Mouse (Mus musculus) MEL (cell line): ENCODE results near the gene Prap1. TPM values are rescaled to one million over a fixed set of nuclear protein-coding genes. Genes with fewer than 3 reads are reported as not detected.
"Not testable (repeated sequence)": the region's sequence is repeated elsewhere in the genome, so short reads cannot be mapped to it uniquely, and the experiment has no call there.

ENCODE experiments used
- DNase-seq: peaks from one replicate; pipeline ENCODE4 v3.0.0; 2011; ENCODE audit warnings: low read depth, low spot score
- H3K27ac ChIP-seq: 2 replicates; pipeline ENCODE4 v1.5.1; 2012; ENCODE audit warnings: low read depth, mild to moderate bottlenecking, control low read depth, low read length, moderate library complexity; ENCODE audit not compliant: control insufficient read depth
- H3K27me3 ChIP-seq, 2 experiments: fragments of 150-350 bp in 1 of 2; sonication (generic) in 1 of 2; 2 replicates each; pipeline ENCODE4 v1.6.1; 2012; ENCODE audit warnings: low read length in 2 of 2, mild to moderate bottlenecking in 2 of 2, improper control_type of control experiment in 1 of 2, moderate library complexity in 1 of 2; ENCODE audit not compliant: insufficient read depth in 2 of 2, control insufficient read depth in 1 of 2
- H3K36me3 ChIP-seq, 2 experiments: 2 replicates each; pipeline ENCODE4 v1.6.1; 2012 to 2014; ENCODE audit warnings: low read length in 2 of 2, improper control_type of control experiment in 1 of 2, inconsistent platforms in 1 of 2, mild to moderate bottlenecking in 1 of 2; ENCODE audit not compliant: insufficient read depth in 2 of 2, control insufficient read depth in 1 of 2
- H3K4me1 ChIP-seq, 2 experiments: fragments of 150-350 bp in 1 of 2; sonication (generic) in 1 of 2; 2 replicates each; pipeline ENCODE4 v1.6.1; 2012; ENCODE audit warnings: low read length in 2 of 2, improper control_type of control experiment in 1 of 2, mild to moderate bottlenecking in 1 of 2; ENCODE audit not compliant: insufficient read depth in 2 of 2, control insufficient read depth in 1 of 2
- H3K4me3 ChIP-seq, 2 experiments: fragments of 150-350 bp in 1 of 2; sonication (generic) in 1 of 2; 2 replicates each; pipeline ENCODE4 v1.5.1; 2012; ENCODE audit warnings: low read depth in 2 of 2, low read length in 2 of 2, mild to moderate bottlenecking in 2 of 2, moderate library complexity in 2 of 2, control low read depth in 1 of 2, improper control_type of control experiment in 1 of 2; ENCODE audit not compliant: control insufficient read depth in 1 of 2, insufficient read depth in 1 of 2
- H3K79me2 ChIP-seq: 2 replicates; pipeline ENCODE4 v1.6.1; 2012; ENCODE audit warnings: mild to moderate bottlenecking, low read length, moderate library complexity; ENCODE audit not compliant: control insufficient read depth, poor library complexity, insufficient read depth
- H3K9ac ChIP-seq: 2 replicates; pipeline ENCODE4 v1.6.1; 2012; ENCODE audit warnings: low read depth, mild to moderate bottlenecking, control low read depth, low read length, moderate library complexity; ENCODE audit not compliant: control insufficient read depth, poor library complexity, severe bottlenecking
- H3K9me3 ChIP-seq: fragments of 150-350 bp; sonication (generic); replicated peaks from 2 replicates; pipeline ENCODE4 v1.6.1; 2012; ENCODE audit warnings: mild to moderate bottlenecking, low read length, improper control_type of control experiment, moderate library complexity; ENCODE audit not compliant: insufficient read depth
- CHD1 ChIP-seq: IDR thresholded peaks from 2 replicates; pipeline ENCODE4 v1.6.1; 2012; ENCODE audit warnings: low read depth, mild to moderate bottlenecking, inconsistent platforms, low read length, improper control_type of control experiment
- CHD2 ChIP-seq: IDR thresholded peaks from 2 replicates; pipeline ENCODE4 v1.6.1; 2011; ENCODE audit warnings: low read length, improper control_type of control experiment
- CTCF ChIP-seq, 3 experiments: IDR thresholded peaks in 2 of 3; conservative IDR thresholded peaks in 1 of 3; 2 replicates each; pipeline ENCODE4 v1.5.1; 2011 to 2012; ENCODE audit warnings: low read length in 3 of 3, low read depth in 2 of 3, mild to moderate bottlenecking in 2 of 3, improper control_type of control experiment in 1 of 3, inconsistent platforms in 1 of 3, mixed read lengths in 1 of 3, moderate library complexity in 1 of 3; ENCODE audit not compliant: control insufficient read depth in 1 of 3, insufficient read depth in 1 of 3, poor library complexity in 1 of 3, severe bottlenecking in 1 of 3
- E2F4 ChIP-seq: IDR thresholded peaks from 2 replicates; pipeline ENCODE4 v1.6.1; 2011; ENCODE audit warnings: low read depth, low read length, improper control_type of control experiment, borderline replicate concordance
- ETS1 ChIP-seq: IDR thresholded peaks from 2 replicates; pipeline ENCODE4 v1.6.1; 2012; ENCODE audit warnings: low read depth, mild to moderate bottlenecking, inconsistent platforms, low read length, improper control_type of control experiment, moderate library complexity
- GATA1 ChIP-seq: IDR thresholded peaks from 2 replicates; pipeline ENCODE4 v1.6.1; 2011; ENCODE audit warnings: low read depth, low read length, improper control_type of control experiment
- JUND ChIP-seq: IDR thresholded peaks from 2 replicates; pipeline ENCODE4 v1.6.1; 2011; ENCODE audit warnings: low read depth, mild to moderate bottlenecking, improper control_type of control experiment, low read length
- KAT2A ChIP-seq: conservative IDR thresholded peaks from 2 replicates; pipeline ENCODE4 v1.6.1; 2012; ENCODE audit warnings: low read depth, low read length, improper control_type of control experiment, inconsistent platforms
- MAFK ChIP-seq: IDR thresholded peaks from 2 replicates; pipeline ENCODE4 v1.6.1; 2011; ENCODE audit warnings: low read depth, mild to moderate bottlenecking, low read length, improper control_type of control experiment, borderline replicate concordance
- MXI1 ChIP-seq: IDR thresholded peaks from 2 replicates; pipeline ENCODE4 v1.6.1; 2011; ENCODE audit warnings: mild to moderate bottlenecking, low read depth, low read length, improper control_type of control experiment
- MYC ChIP-seq: IDR thresholded peaks from 2 replicates; pipeline ENCODE4 v1.6.1; 2011; ENCODE audit warnings: low read depth, mild to moderate bottlenecking, low read length, improper control_type of control experiment, moderate library complexity
- NRF1 ChIP-seq: IDR thresholded peaks from 2 replicates; pipeline ENCODE4 v1.6.1; 2014; ENCODE audit warnings: low read depth, mild to moderate bottlenecking, inconsistent platforms, low read length, improper control_type of control experiment, moderate library complexity; ENCODE audit not compliant: poor library complexity, insufficient read depth, severe bottlenecking
- POLR2AphosphoS5 ChIP-seq: IDR thresholded peaks from 2 replicates; pipeline ENCODE4 v1.6.1; 2012; ENCODE audit warnings: low read depth, borderline replicate concordance, mild to moderate bottlenecking, inconsistent platforms, low read length, moderate library complexity, mixed read lengths
- SIN3A ChIP-seq: IDR thresholded peaks from 2 replicates; pipeline ENCODE4 v1.6.1; 2012; ENCODE audit warnings: low read length, improper control_type of control experiment, inconsistent platforms
- UBTF ChIP-seq: IDR thresholded peaks from 2 replicates; pipeline ENCODE4 v1.6.1; 2012; ENCODE audit warnings: low read depth, mild to moderate bottlenecking, inconsistent platforms, low read length, improper control_type of control experiment, moderate library complexity, borderline replicate concordance; ENCODE audit not compliant: insufficient read depth
- ZNF384 ChIP-seq: IDR thresholded peaks from 2 replicates; pipeline ENCODE4 v1.6.1; 2012; ENCODE audit warnings: low read depth, mild to moderate bottlenecking, inconsistent platforms, low read length, improper control_type of control experiment
- polyA plus RNA-seq, 2 experiments: library from polyadenylated mRNA; stranded (reverse) in 1 of 2; unstranded in 1 of 2; fragments of >175 nt in 1 of 2; fragments of >200 nt in 1 of 2; gene quantifications; 2 replicates each; pipeline versions ENCODE4 v1.2.1 to v1.2.4; 2012; ENCODE audit warnings: low replicate concordance in 2 of 2, low read depth in 1 of 2; ENCODE audit not compliant: insufficient read length in 2 of 2, insufficient read depth in 1 of 2, missing spikeins in 1 of 2
- total RNA-seq: library from RNA; depleted of rRNA; stranded (reverse); fragments of 300-350 nt; gene quantifications from 2 replicates; pipeline ENCODE4 v1.2.3, GENCODE M21; 2012

The Prap1 gene
- total and polyA plus RNA-seq, 3 experiments: not detected

DNA sequence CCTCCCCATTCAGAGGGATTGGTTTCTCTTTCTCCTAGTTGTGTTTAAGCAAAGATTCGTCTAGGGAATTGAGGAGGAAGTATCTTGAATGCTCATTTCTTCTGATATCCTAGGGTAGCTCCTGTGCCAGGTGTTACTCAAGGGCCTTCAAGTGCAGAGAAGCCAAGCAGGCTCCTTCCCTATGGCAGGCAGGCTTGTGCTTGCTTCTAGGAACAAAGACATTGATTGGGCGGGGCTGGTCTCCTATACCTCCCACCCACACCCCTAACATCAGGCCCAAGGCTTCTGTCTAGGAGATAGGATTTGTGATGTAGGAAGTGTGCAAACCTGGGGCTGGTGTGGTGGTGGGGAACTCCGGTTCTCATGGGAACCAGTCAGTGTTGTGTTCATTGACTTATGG, 33.7 kb downstream of the Prap1 start:
- Histone ChIP-seq H3K4me3 (no peak overlapping the region), H3K9me3 (no peaks in the 10 kb centered on the region), H3K4me1 (no peaks in the 10 kb centered on the region), H3K27ac (no peak overlapping the region), H3K36me3 (no peaks in the 10 kb centered on the region; a peak in 1 of 4 replicates), H3K27me3 (no peaks in the 10 kb centered on the region), H3K79me2 (no peaks in the 10 kb centered on the region), H3K9ac (no peak overlapping the region)
- TF ChIP-seq NRF1: no peak
- no peak for TF ChIP-seq MYC
- no peak for TF ChIP-seq UBTF
- no peak for TF ChIP-seq KAT2A
- no peak for TF ChIP-seq POLR2AphosphoS5
- TF ChIP-seq ZNF384: no peak
- TF ChIP-seq ETS1: no peak
- no peak for TF ChIP-seq MXI1
- no peak for TF ChIP-seq GATA1
- TF ChIP-seq CHD2: no peak
- TF ChIP-seq JUND: no peak
- no peak for TF ChIP-seq SIN3A
- TF ChIP-seq MAFK: no peak
- no peak for TF ChIP-seq E2F4
- no peak for TF ChIP-seq CTCF (IDR thresholded peaks at IDR 0.05 in 2 of 3, conservative IDR thresholded peaks at IDR 0.05 in 1 of 3; ENCODE audit: control insufficient read depth in 1 of 3, insufficient read depth in 1 of 3, low read depth in 2 of 3, low read length in 3 of 3, poor library complexity in 1 of 3, severe bottlenecking in 1 of 3)
- no peak for DNase-seq

- H3K9me3 ChIP-seq: no peaks in the 10 kb centered on the region
- no peak overlapping the region for H3K9ac ChIP-seq
- H3K4me3 ChIP-seq: no peak overlapping the region
- H3K4me1 ChIP-seq: peaks cover 0 to 4% of the 10 kb centered on the region in 2 experiments; a peak in 1 of 4 replicates
- no peaks in the 10 kb centered on the region for H3K27me3 ChIP-seq
- no peak overlapping the region for H3K27ac ChIP-seq
- no peak for DNase-seq
- TF ChIP-seq CHD1 (no peak), KAT2A (no peak)
- TF ChIP-seq, all 39 proteins: peak for 0
- peaks cover 0 to 2% of the 10 kb centered on the region in 2 experiments; a peak in 1 of 4 replicates for H3K36me3 ChIP-seq
- H3K79me2 ChIP-seq: no peaks in the 10 kb centered on the region
Observed at GRCm38 (mm10) chr7:140127911-140128310, 34.7 kb downstream of the Prap1 start.

- H3K27me3 ChIP-seq, H3K9ac ChIP-seq, H3K9me3 ChIP-seq, H3K79me2 ChIP-seq, DNase-seq, H3K27ac ChIP-seq, H3K4me3 ChIP-seq: not testable (repeated sequence)
- H3K36me3 ChIP-seq: peaks cover 0 to 16% of the 10 kb centered on the region in 2 experiments; a peak in 2 of 4 replicates
- peaks cover 0 to 21% of the 10 kb centered on the region in 2 experiments; a peak in 2 of 4 replicates for H3K4me1 ChIP-seq
Observed at GRCm38 (mm10) chr7:140132184-140132583, 39.0 kb downstream of the Prap1 start.
